Mouse (Mus musculus) cerebellum, adult 2 months (tissue): ENCODE measurements at regions not wholly inside any gene's neighbourhood (a gene's known extent, or its start where the extent isn't known, plus 50 kb on each side); places are given as distances from the start of the nearest gene placed in this dataset.

Experiments
- CTCF ChIP-seq: fragments of 200-500 bp; IDR thresholded peaks from 2 replicates; pipeline ENCODE4 v1.5.1; 2011; ENCODE audit warnings: low read depth, mild to moderate bottlenecking, control low read depth, low read length, moderate library complexity, borderline replicate concordance; ENCODE audit not compliant: insufficient read depth
- POLR2A ChIP-seq: fragments of 200-500 bp; IDR thresholded peaks from 2 replicates; pipeline ENCODE4 v1.6.1; 2011; ENCODE audit warnings: low read length, control low read depth, borderline replicate concordance; ENCODE audit not compliant: insufficient read depth

- TF ChIP-seq CTCF = no peak
- TF ChIP-seq POLR2A = no peak
Measured at GRCm38 (mm10) chr3:119890911-119891310, 106.6 kb upstream of the Ptbp2 start.
